Mouse (Mus musculus) E14TG2a.4 (cell line): ENCODE measurements around the gene Hccs.

Source experiments
- H3K27me3 ChIP-seq: 2 replicates; pipeline ENCODE4 v1.6.1; 2014; ENCODE audit warnings: low read length, control low read depth; ENCODE audit not compliant: insufficient read depth
- H3K36me3 ChIP-seq: 2 replicates; pipeline ENCODE4 v1.6.1; 2014; ENCODE audit warnings: low read length, control low read depth; ENCODE audit not compliant: insufficient read depth
- H3K4me1 ChIP-seq: replicated peaks from 2 replicates; pipeline ENCODE4 v1.6.1; 2014; ENCODE audit warnings: low read depth, low read length, control low read depth
- H3K4me3 ChIP-seq: replicated peaks from 2 replicates; pipeline ENCODE4 v1.5.1; 2014; ENCODE audit warnings: mild to moderate bottlenecking, low read length
- H3K9me3 ChIP-seq: 2 replicates; pipeline ENCODE4 v1.6.1; 2014; ENCODE audit warnings: low read length, control low read depth
- CTCF ChIP-seq: conservative IDR thresholded peaks from 2 replicates; pipeline ENCODE4 v1.5.1; 2014; ENCODE audit warnings: low read length
- NANOG ChIP-seq: IDR thresholded peaks from 2 replicates; pipeline ENCODE4 v1.6.1; 2014; ENCODE audit warnings: borderline replicate concordance, low read length, mixed read lengths
- POU5F1 ChIP-seq: IDR thresholded peaks from 2 replicates; pipeline ENCODE4 v1.6.1; 2014; ENCODE audit warnings: low read length, borderline replicate concordance

Hccs gene

DNA sequence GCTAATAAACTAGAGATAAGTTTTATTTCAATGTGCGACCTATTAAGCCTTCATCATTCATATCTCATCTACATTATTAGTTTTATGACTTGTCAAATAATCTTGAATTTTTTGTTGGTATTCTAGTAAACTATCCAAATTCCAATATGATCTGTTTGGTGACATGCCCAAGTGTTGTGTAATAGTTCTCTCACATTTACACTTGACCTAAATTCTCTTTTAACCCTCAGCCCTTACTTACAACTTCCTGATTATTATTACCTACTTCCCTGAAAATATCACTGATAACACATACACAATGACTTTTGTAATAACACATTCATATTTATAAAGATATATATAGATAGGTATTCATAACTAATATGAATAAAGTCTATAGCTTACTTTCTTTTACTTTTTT lies 64.3 kb downstream of the Hccs start:
- Histone ChIP-seq H3K4me1 (no peaks in the 10 kb centered on the region), H3K4me3 (no peak overlapping the region), H3K27me3 (no peaks in the 10 kb centered on the region), H3K9me3 (no peaks in the 10 kb centered on the region), H3K36me3 (no peaks in the 10 kb centered on the region)
- TF ChIP-seq CTCF (no peak), NANOG (no peak), POU5F1 (no peak)

DNA sequence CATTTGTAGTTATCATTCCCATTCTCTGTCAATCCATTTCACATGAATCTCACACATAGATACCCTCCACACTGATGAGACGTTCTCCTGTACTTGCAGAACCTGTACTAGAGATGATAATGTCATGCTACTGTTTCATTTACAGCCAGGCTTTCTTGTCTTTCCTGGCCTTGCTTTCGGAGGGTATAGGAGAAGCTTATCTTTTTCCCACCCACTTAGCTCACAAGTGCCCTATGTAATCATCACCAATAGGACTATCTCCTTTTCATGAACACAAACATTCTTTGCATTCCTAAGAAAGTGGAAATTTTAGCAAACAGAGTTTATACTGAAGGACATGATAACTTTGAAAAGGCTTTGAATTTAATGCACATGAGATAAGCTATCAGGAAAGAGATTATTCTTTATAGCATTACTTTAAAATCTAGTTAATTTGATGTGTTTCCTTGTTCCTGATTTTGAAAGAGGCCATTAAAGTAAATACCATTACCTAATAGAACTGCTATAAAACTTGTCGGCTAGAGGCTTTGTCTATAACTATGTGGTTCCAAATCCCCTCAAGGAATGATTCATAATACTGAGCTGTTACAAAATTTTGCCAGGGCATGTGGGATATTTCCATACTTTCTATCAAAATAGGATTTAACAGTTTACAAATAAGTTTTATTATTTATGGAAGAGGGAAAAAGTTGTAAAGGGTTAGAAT lies 97.7 kb downstream of the Hccs start:
- Histone ChIP-seq H3K36me3 (no peaks in the 10 kb centered on the region), H3K4me1 (no peaks in the 10 kb centered on the region), H3K9me3 (no peaks in the 10 kb centered on the region), H3K4me3 (no peak overlapping the region), H3K27me3 (no peaks in the 10 kb centered on the region)
- TF ChIP-seq POU5F1 (no peak), NANOG (no peak), CTCF (no peak)

DNA sequence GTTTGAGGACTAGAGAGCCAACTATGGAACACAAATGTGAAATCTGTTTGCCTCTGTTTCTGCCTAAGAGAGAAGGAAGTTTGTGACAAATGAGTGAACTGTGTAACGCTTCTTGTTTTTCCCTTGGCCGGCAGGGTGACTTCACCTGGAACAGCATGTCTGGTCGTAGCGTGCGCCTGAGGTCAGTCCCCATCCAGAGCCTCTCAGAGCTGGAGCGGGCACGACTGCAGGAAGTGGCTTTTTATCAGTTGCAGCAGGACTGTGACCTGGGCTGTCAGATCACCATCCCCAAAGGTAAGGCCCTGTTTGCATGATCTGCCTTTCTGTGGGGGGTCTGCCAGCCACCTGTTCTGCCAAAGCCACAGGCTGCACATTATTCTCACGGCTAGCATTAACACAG lies 100.1 kb downstream of the Hccs start:
- TF ChIP-seq POU5F1 (no peak), NANOG (no peak), CTCF (no peak)
- H3K36me3 ChIP-seq = no peaks in the 10 kb centered on the region
- no peaks in the 10 kb centered on the region for H3K4me1 ChIP-seq
- no peaks in the 10 kb centered on the region for H3K27me3 ChIP-seq
- H3K4me3 ChIP-seq = no peak overlapping the region
- no peaks in the 10 kb centered on the region for H3K9me3 ChIP-seq

DNA sequence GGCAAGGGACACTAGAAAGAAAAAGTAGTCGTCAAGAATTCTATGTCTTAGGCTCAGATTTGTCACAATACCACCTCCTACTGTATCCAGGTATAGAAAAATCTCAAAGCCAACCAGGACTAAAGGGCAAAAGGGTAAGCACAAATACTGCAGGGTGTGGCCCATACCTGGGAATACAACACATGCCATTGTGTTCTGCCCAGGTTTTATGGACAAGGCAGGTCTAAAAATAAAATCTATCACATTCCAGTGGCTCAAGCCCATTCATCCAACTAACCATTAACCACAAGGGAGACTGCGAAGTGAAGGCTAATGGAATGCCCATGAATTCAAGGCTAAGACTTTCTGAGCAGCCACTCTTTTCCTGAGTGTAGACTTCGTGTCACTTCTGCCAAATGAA lies 110.2 kb downstream of the Hccs start:
- H3K36me3 ChIP-seq = no peaks in the 10 kb centered on the region
- H3K27me3 ChIP-seq = no peaks in the 10 kb centered on the region
- no peak for TF ChIP-seq NANOG
- no peaks in the 10 kb centered on the region for H3K9me3 ChIP-seq
- H3K4me1 ChIP-seq = no peaks in the 10 kb centered on the region
- H3K4me3 ChIP-seq = no peak overlapping the region
